In genomic region chr13:30750461-30751303, GRCm38 (mm10) we compare ENCODE assay signal across 8 mouse cellular contexts. TPM values are rescaled to one million over a fixed set of nuclear protein-coding genes. Genes with fewer than 3 reads are reported as not detected.
DNase-seq lines count a peak whose midpoint lies in the region; TF ChIP-seq lines count a peak whose summit lies in the region.

No protein-coding gene starts in this region.

- no peaks in the 10 kb centered on the region for H3K36me3 ChIP-seq in heart, adult 2 months (ENCODE audit: control insufficient read depth, insufficient read depth, low read length)
- no peaks in the 10 kb centered on the region for H3K36me3 ChIP-seq in embryonic facial prominence, embryonic 10.5 days (replicated peaks)

- H3K4me1 ChIP-seq in heart, adult 2 months (ENCODE audit: control insufficient read depth, insufficient read depth, low read length): peaks cover 5% of the 10 kb centered on the region
- H3K4me1 ChIP-seq in embryonic facial prominence, embryonic 10.5 days: peaks cover 25% of the 10 kb centered on the region

- no peak for TF ChIP-seq POLR2A in heart, adult 2 months (IDR thresholded peaks at IDR 0.05; ENCODE audit: insufficient read depth, low read depth, low read length)

- no peak overlapping the region for H3K9ac ChIP-seq in heart, adult 2 months (ENCODE audit: low read depth, low read length)

- TF ChIP-seq EP300 in heart, adult 2 months (IDR thresholded peaks at IDR 0.05; ENCODE audit: insufficient read depth, low read depth, low read length): no peak

- peak overlapping the region; percentile 28 for H3K4me3 ChIP-seq in heart, adult 2 months
- peak overlapping the region; percentile 58 for H3K4me3 ChIP-seq in embryonic facial prominence, embryonic 10.5 days

- 5% methylated on average over 33 of the region's 33 CpGs for WGBS in heart, adult 2 months
- WGBS in embryonic facial prominence, embryonic 10.5 days: 4% methylated on average over 33 of the region's 33 CpGs

- no peaks in the 10 kb centered on the region for H3K79me2 ChIP-seq in heart, adult 2 months (replicated peaks; ENCODE audit: control insufficient read depth, insufficient read depth, low read length)

- no peak overlapping the region for H3K27ac ChIP-seq in heart, adult 2 months
- H3K27ac ChIP-seq in embryonic facial prominence, embryonic 10.5 days (replicated peaks): no peak overlapping the region

- no peak for TF ChIP-seq CTCF in heart, adult 2 months (IDR thresholded peaks at IDR 0.05)

- peak in 1 of 2 experiments; percentile 30 for DNase-seq in heart, adult 2 months
- DNase-seq in heart, adult 9 months (ENCODE audit: low spot score in 2 of 2): no peak
- peak; percentile 62 for DNase-seq in CD4-positive helper T cell, adult 2 months (ENCODE audit: low read depth, low spot score)
- DNase-seq in embryonic facial prominence, embryonic 10.5 days (ENCODE audit: low spot score): peak; percentile 54
- DNase-seq in induced T-regulatory cell, adult 2 months (ENCODE audit: low read depth): peak; percentile 81
- peak; percentile 10 to 38 for DNase-seq in natural killer cell, adult 2 months (ENCODE audit: low spot score in 2 of 2)
- no peak for DNase-seq in cerebellum, adult 18-20 months
- no peak for DNase-seq in urinary bladder, postnatal 10 days (ENCODE audit: low spot score)

- intact Hi-C loops in heart, adult 2 months (cut with DNase I): no loop called here

- no peaks in the 10 kb centered on the region for H3K9me3 ChIP-seq in embryonic facial prominence, embryonic 10.5 days

- H3K27me3 ChIP-seq in heart, adult 2 months (ENCODE audit: control insufficient read depth, insufficient read depth, low read length): peaks cover 8% of the 10 kb centered on the region; the same call in 1 of the 2 replicates
- H3K27me3 ChIP-seq in embryonic facial prominence, embryonic 10.5 days (replicated peaks; ENCODE audit: low read depth, poor library complexity, severe bottlenecking): peaks cover 88% of the 10 kb centered on the region

RNA-seq across cellular contexts. Expression of gene Irf4, which starts 1.7 kb away (rescaled TPM):
- 1 to 10 TPM; 1.3 to 2.1 TPM for total RNA-seq in heart, adult 2 months (2021)
- 0.91 and 0.92 TPM in 2 replicates for polyA plus RNA-seq in heart, adult 2 months (2012; rRNA removed)
- polyA plus RNA-seq in embryonic facial prominence, embryonic 10.5 days (2016; fragmentation: Nextera tagmentation; extraction: Ambion mirVana): 0.03 and 0.06 TPM in 2 replicates

Comparison
In these comparisons a context has a peak if more than half of its experiments do, and no peak if none do; other contexts are left out.
1. DNase-seq: peak in CD4-positive helper T cell, adult 2 months (single experiment), embryonic facial prominence, embryonic 10.5 days (single experiment), induced T-regulatory cell, adult 2 months (single experiment) and natural killer cell, adult 2 months (2 of 2); none in heart, adult 9 months (0 of 2), cerebellum, adult 18-20 months (0 of 2) and urinary bladder, postnatal 10 days (single experiment).